Mouse (Mus musculus) CH12.LX (cell line): ENCODE data around the gene Prkcb. TPM values are rescaled to one million over a fixed set of nuclear protein-coding genes. Genes with fewer than 3 reads are reported as not detected.

Source experiments
- DNase-seq: peaks from one replicate; pipeline ENCODE4 v3.0.0-alpha.2; 2013; ENCODE audit errors: extremely low read depth
- H3K27ac ChIP-seq: 2 replicates; pipeline ENCODE4 v1.5.1; 2012; ENCODE audit warnings: low read depth, mild to moderate bottlenecking, control low read depth, moderate library complexity; ENCODE audit not compliant: insufficient read depth
- H3K27me3 ChIP-seq: replicated peaks from 2 replicates; pipeline ENCODE3; 2012; ENCODE audit warnings: inconsistent platforms
- H3K36me3 ChIP-seq, 2 experiments: replicated peaks in 1 of 2; 2 replicates each; pipeline versions ENCODE3 to v1.6.1; 2012; ENCODE audit warnings: inconsistent platforms in 1 of 2, low read length in 1 of 2, mild to moderate bottlenecking in 1 of 2, mixed read lengths in 1 of 2, moderate library complexity in 1 of 2; ENCODE audit not compliant: control insufficient read depth in 1 of 2, insufficient read depth in 1 of 2
- H3K4me1 ChIP-seq, 2 experiments: 2 replicates each; pipeline ENCODE4 v1.6.1; 2012; ENCODE audit warnings: inconsistent platforms in 1 of 2, moderate library complexity in 1 of 2; ENCODE audit not compliant: insufficient read depth in 2 of 2, control insufficient read depth in 1 of 2
- H3K4me2 ChIP-seq: 2 replicates; pipeline ENCODE4 v1.6.1; 2012; ENCODE audit warnings: low read depth, mild to moderate bottlenecking, control low read depth; ENCODE audit not compliant: poor library complexity, insufficient read depth, severe bottlenecking
- H3K4me3 ChIP-seq, 3 experiments: fragments of 150-350 bp in 1 of 3; sonication (generic) in 1 of 3; replicated peaks in 1 of 3; 2 replicates each; pipeline versions ENCODE3 to v1.5.1; 2011 to 2012; ENCODE audit warnings: low read depth in 2 of 3, low read length in 2 of 3, mild to moderate bottlenecking in 2 of 3, moderate library complexity in 2 of 3, control low read depth in 1 of 3, improper control_type of control experiment in 1 of 3, inconsistent platforms in 1 of 3, mixed read lengths in 1 of 3; ENCODE audit not compliant: poor library complexity in 1 of 3
- H3K79me2 ChIP-seq: replicated peaks from 2 replicates; pipeline ENCODE4 v1.6.1; 2012; ENCODE audit warnings: mild to moderate bottlenecking, moderate library complexity; ENCODE audit not compliant: control insufficient read depth, poor library complexity, insufficient read depth, severe bottlenecking; ENCODE audit errors: extremely low read depth
- H3K9ac ChIP-seq: 2 replicates; pipeline ENCODE4 v1.6.1; 2012; ENCODE audit warnings: low read depth, mild to moderate bottlenecking, control low read depth, moderate library complexity; ENCODE audit not compliant: insufficient read depth
- H3K9me3 ChIP-seq: replicated peaks from 2 replicates; pipeline ENCODE3; 2012; ENCODE audit warnings: low read length, inconsistent platforms, mixed read lengths
- CHD1 ChIP-seq: IDR thresholded peaks from 2 replicates; pipeline ENCODE4 v1.6.1; 2012; ENCODE audit warnings: low read depth, low read length, improper control_type of control experiment, inconsistent platforms
- CHD2 ChIP-seq: IDR thresholded peaks from 2 replicates; pipeline ENCODE4 v1.6.1; 2011; ENCODE audit warnings: low read length, improper control_type of control experiment
- CTCF ChIP-seq, 2 experiments: IDR thresholded peaks in 1 of 2; conservative IDR thresholded peaks in 1 of 2; 2 replicates each; pipeline ENCODE4 v1.5.1; 2011 to 2012; ENCODE audit warnings: low read depth in 2 of 2, low read length in 2 of 2, improper control_type of control experiment in 1 of 2, inconsistent platforms in 1 of 2, mild to moderate bottlenecking in 1 of 2, moderate library complexity in 1 of 2
- E2F4 ChIP-seq: IDR thresholded peaks from 2 replicates; pipeline ENCODE4 v1.6.1; 2011; ENCODE audit warnings: low read depth, low read length, improper control_type of control experiment; ENCODE audit not compliant: insufficient replicate concordance
- EP300 ChIP-seq: IDR thresholded peaks from 2 replicates; pipeline ENCODE4 v1.6.1; 2011; ENCODE audit warnings: low read length, improper control_type of control experiment
- ETS1 ChIP-seq: conservative IDR thresholded peaks from 2 replicates; pipeline ENCODE4 v1.6.1; 2012; ENCODE audit warnings: low read depth, mild to moderate bottlenecking, inconsistent platforms, low read length, improper control_type of control experiment, moderate library complexity
- IRF4 ChIP-seq: IDR thresholded peaks from 2 replicates; pipeline ENCODE4 v1.6.1; 2014; ENCODE audit warnings: low read depth, mild to moderate bottlenecking, inconsistent platforms, low read length, improper control_type of control experiment
- JUN ChIP-seq: IDR thresholded peaks from 2 replicates; pipeline ENCODE4 v1.6.1; 2011; ENCODE audit warnings: low read depth, mild to moderate bottlenecking, low read length, improper control_type of control experiment, moderate library complexity; ENCODE audit not compliant: insufficient read depth
- MAFK ChIP-seq: IDR thresholded peaks from 2 replicates; pipeline ENCODE4 v1.6.1; 2011; ENCODE audit warnings: low read length, improper control_type of control experiment; ENCODE audit not compliant: insufficient replicate concordance
- MEF2A ChIP-seq: IDR thresholded peaks from 2 replicates; pipeline ENCODE4 v1.6.1; 2014; ENCODE audit warnings: low read depth, mild to moderate bottlenecking, inconsistent platforms, low read length, improper control_type of control experiment, borderline replicate concordance
- NELFE ChIP-seq: IDR thresholded peaks from 2 replicates; pipeline ENCODE4 v1.6.1; 2011; ENCODE audit warnings: low read depth, low read length, improper control_type of control experiment
- NRF1 ChIP-seq: IDR thresholded peaks from 2 replicates; pipeline ENCODE4 v1.6.1; 2014; ENCODE audit warnings: low read depth, mild to moderate bottlenecking, inconsistent platforms, low read length, improper control_type of control experiment, moderate library complexity
- RAD21 ChIP-seq: IDR thresholded peaks from 2 replicates; pipeline ENCODE4 v1.6.1; 2011; ENCODE audit warnings: low read depth, mild to moderate bottlenecking, low read length, improper control_type of control experiment, moderate library complexity
- RCOR1 ChIP-seq: conservative IDR thresholded peaks from 2 replicates; pipeline ENCODE4 v1.6.1; 2012; ENCODE audit warnings: low read depth, mild to moderate bottlenecking, inconsistent platforms, low read length, improper control_type of control experiment
- SIN3A ChIP-seq: IDR thresholded peaks from 2 replicates; pipeline ENCODE4 v1.6.1; 2012; ENCODE audit warnings: low read length, improper control_type of control experiment, inconsistent platforms
- SMC3 ChIP-seq: IDR thresholded peaks from 2 replicates; pipeline ENCODE4 v1.6.1; 2011; ENCODE audit warnings: low read depth, low read length, improper control_type of control experiment
- TBP ChIP-seq: conservative IDR thresholded peaks from 2 replicates; pipeline ENCODE4 v1.6.1; 2011; ENCODE audit warnings: low read depth, low read length, improper control_type of control experiment
- TCF12 ChIP-seq: IDR thresholded peaks from 2 replicates; pipeline ENCODE4 v1.6.1; 2014; ENCODE audit warnings: low read depth, mild to moderate bottlenecking, inconsistent platforms, low read length, improper control_type of control experiment
- USF1 ChIP-seq: IDR thresholded peaks from 2 replicates; pipeline ENCODE4 v1.6.1; 2014; ENCODE audit warnings: low read depth, mild to moderate bottlenecking, inconsistent platforms, low read length, improper control_type of control experiment
- USF2 ChIP-seq: conservative IDR thresholded peaks from 2 replicates; pipeline ENCODE4 v1.6.1; 2011; ENCODE audit warnings: low read depth, low read length, improper control_type of control experiment
- ZMIZ1 ChIP-seq: IDR thresholded peaks from 2 replicates; pipeline ENCODE4 v1.6.1; 2012; ENCODE audit warnings: low read depth, mild to moderate bottlenecking, inconsistent platforms, low read length, improper control_type of control experiment
- ZNF384 ChIP-seq: IDR thresholded peaks from 2 replicates; pipeline ENCODE4 v1.6.1; 2012; ENCODE audit warnings: low read depth, low read length, improper control_type of control experiment, inconsistent platforms
- dilution Hi-C: fragments of 300-500 bp; cut with MboI; formaldehyde crosslinking; loops from 2 replicates; pipeline ENCODE4 v1.14.3; 2020; ENCODE audit warnings: low sequenced_read_pairs; ENCODE audit not compliant: extremely low pct_unique_long_range_greater_than_20kb, extremely low pct_ligation_motif_present
- in situ Hi-C: fragments of 300-500 bp; cut with MboI; formaldehyde crosslinking; loops from 3 replicates; pipeline ENCODE4 v1.14.3; 2019; ENCODE audit warnings: low sequenced_read_pairs, low pct_ligation_motif_present, low pct_unique_long_range_greater_than_20kb, mixed read lengths
- polyA plus RNA-seq: library from polyadenylated mRNA; unstranded; fragments of >175 nt; gene quantifications from 2 replicates; pipeline ENCODE4 v1.2.1, GENCODE M21; 2012; ENCODE audit warnings: low read depth; ENCODE audit not compliant: insufficient read length
- total RNA-seq, 2 experiments: library from RNA; depleted of rRNA; stranded (reverse); fragments of 300-350 nt in 1 of 2; fragments of >200 nt in 1 of 2; gene quantifications; 2 replicates each; pipeline ENCODE4 v1.2.3; 2012 to 2014

The Prkcb gene
- total and polyA plus RNA-seq, 3 experiments = 323 to 463 (median 337) TPM

DNA sequence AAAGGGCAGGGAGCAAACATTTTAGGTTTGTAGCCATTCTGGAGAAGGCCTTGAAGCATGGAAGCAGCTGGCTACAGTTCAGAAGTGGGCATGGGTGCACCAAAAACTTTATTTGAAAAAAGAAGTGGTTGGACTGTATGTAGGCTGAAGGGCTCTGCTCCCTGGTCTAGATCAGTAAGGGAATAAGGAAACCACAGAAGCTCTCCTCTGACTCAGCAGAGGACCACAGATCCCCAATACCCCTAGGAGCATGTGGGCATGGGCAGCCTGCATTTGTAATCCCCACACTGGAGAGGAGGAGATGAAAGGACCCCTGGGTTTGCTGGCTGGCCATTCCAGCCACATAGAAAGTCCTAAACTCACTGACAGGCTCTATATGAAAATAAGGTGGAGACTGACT is 88.3 kb downstream of the Prkcb start:
- H3K27ac ChIP-seq = no peak overlapping the region; the same call in 1 of the 2 replicates
- peaks cover 76% of the 10 kb centered on the region for H3K79me2 ChIP-seq
- TF ChIP-seq SIN3A (no peak), CHD1 (no peak), NELFE (no peak), TBP (no peak), IRF4 (no peak), ETS1 (no peak), EP300 (no peak), RAD21 (no peak), JUN (no peak), MEF2A (no peak), NRF1 (no peak), MAFK (no peak), CTCF (conservative IDR thresholded peaks at IDR 0.05 in 1 of 2, IDR thresholded peaks at IDR 0.05 in 1 of 2; ENCODE audit: low read depth in 2 of 2, low read length in 2 of 2) (no peak)
- H3K4me2 ChIP-seq = no peak overlapping the region
- H3K9ac ChIP-seq = no peak overlapping the region
- H3K27me3 ChIP-seq = no peaks in the 10 kb centered on the region
- dilution Hi-C loops = no loop called here
- no peak for DNase-seq
- no peak overlapping the region for H3K4me3 ChIP-seq
- in situ Hi-C loops = no loop called here
- peaks cover 27 to 88% of the 10 kb centered on the region in 2 experiments for H3K4me1 ChIP-seq
- H3K36me3 ChIP-seq = peaks cover 16 to 72% of the 10 kb centered on the region in 2 experiments
- no peaks in the 10 kb centered on the region for H3K9me3 ChIP-seq

DNA sequence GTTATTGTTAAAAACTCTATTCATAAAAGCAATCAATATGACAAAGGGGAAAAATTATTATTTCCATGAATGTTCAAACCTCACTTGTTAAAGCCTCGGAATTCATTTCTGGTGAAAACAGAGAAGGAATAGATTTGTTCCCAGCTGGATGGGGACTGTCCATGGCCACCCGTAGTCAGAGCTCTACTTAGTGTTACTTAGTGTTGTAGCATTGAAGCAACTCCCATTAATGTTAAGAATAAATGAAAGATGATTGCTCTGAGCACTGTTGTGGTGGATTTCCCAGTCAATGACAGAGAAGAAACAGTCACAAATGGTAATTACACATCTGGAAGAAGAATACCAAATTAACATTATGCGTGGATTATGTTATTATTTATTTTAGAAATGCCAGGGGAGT is 89.4 kb downstream of the Prkcb start:
- dilution Hi-C loops = no loop called here
- H3K27ac ChIP-seq = no peak overlapping the region
- TF ChIP-seq ETS1 = no peak
- no peak for TF ChIP-seq NRF1
- TF ChIP-seq JUN = no peak
- no peak for TF ChIP-seq RCOR1
- no peak for TF ChIP-seq USF2
- TF ChIP-seq ZMIZ1 = no peak
- no peak for TF ChIP-seq ZNF384
- no peak for TF ChIP-seq SIN3A
- TF ChIP-seq TCF12 = no peak
- TF ChIP-seq USF1 = no peak
- no peak for TF ChIP-seq SMC3
- TF ChIP-seq IRF4 = no peak
- TF ChIP-seq E2F4 = no peak
- no peak for TF ChIP-seq CTCF (conservative IDR thresholded peaks at IDR 0.05 in 1 of 2, IDR thresholded peaks at IDR 0.05 in 1 of 2; ENCODE audit: low read depth in 2 of 2, low read length in 2 of 2)
- no peak for TF ChIP-seq CHD2
- peaks cover 71% of the 10 kb centered on the region for H3K79me2 ChIP-seq
- DNase-seq = no peak
- H3K9me3 ChIP-seq = no peaks in the 10 kb centered on the region
- in situ Hi-C loops = no loop called here
- H3K4me1 ChIP-seq = peaks cover 21 to 78% of the 10 kb centered on the region in 2 experiments
- H3K4me2 ChIP-seq = no peak overlapping the region
- H3K4me3 ChIP-seq = no peak overlapping the region
- H3K9ac ChIP-seq = no peak overlapping the region
- H3K27me3 ChIP-seq = no peaks in the 10 kb centered on the region
- peaks cover 21 to 72% of the 10 kb centered on the region in 2 experiments for H3K36me3 ChIP-seq
